ENCODE assay signal across 22 mouse cellular contexts in genomic region chr5:121820657-121821056, GRCm38 (mm10). TPM values are rescaled to one million over a fixed set of nuclear protein-coding genes. Genes with fewer than 3 reads are reported as not detected.
DNase-seq lines count a peak whose midpoint lies in the region; ATAC-seq and TF ChIP-seq lines count a peak whose summit lies in the region.
"Had no signal": no experiment of that assay in that cellular context is flagged by ENCODE, and none has a peak within 500 bp of the region (broad histone marks: within the 10 kb centered on the region; RNA-seq: fewer than 3 reads in every experiment).

No protein-coding gene starts in this region.

- H3K4me2 ChIP-seq in heart, embryonic 11.5 days = no peak overlapping the region
- H3K4me2 ChIP-seq in limb, embryonic 13.5 days (replicated peaks) = no peak overlapping the region
- H3K4me2 ChIP-seq: hindbrain, embryonic 13.5 days; liver, embryonic 15.5 days; lung, embryonic 15.5 days; neural tube, embryonic 15.5 days; stomach, embryonic 15.5 days had no signal

- peak; percentile 26 to 50 for DNase-seq in adrenal gland, adult (ENCODE audit: inconsistent age in 2 of 2, low spot score in 1 of 2)
- no peak for DNase-seq in adrenal gland, adult 18-20 months (ENCODE audit: low spot score in 2 of 2)
- DNase-seq in heart, embryonic 10.5 days (ENCODE audit: low spot score) = no peak
- DNase-seq in limb, embryonic 10.5 days (ENCODE audit: low spot score) = no peak
- DNase-seq in MEL (ENCODE audit: low read depth, low spot score) = no peak
- DNase-seq in embryo, embryonic 10.5 days (ENCODE audit: low spot score) = no peak
- DNase-seq: gastrocnemius, postnatal 25 days; heart, postnatal 4 days; kidney, adult 18-20 months; midbrain, embryonic 14.5 days; retina, postnatal 1 day; right cerebral cortex, postnatal 14 days had no signal

- no peak overlapping the region for H3K9ac ChIP-seq in heart, embryonic 11.5 days (ENCODE audit: low read depth, low read length)
- no peak overlapping the region for H3K9ac ChIP-seq in limb, embryonic 13.5 days
- H3K9ac ChIP-seq in MEL (ENCODE audit: control insufficient read depth, low read depth, low read length, poor library complexity, severe bottlenecking) = no peak overlapping the region
- H3K9ac ChIP-seq: hindbrain, embryonic 13.5 days; liver, embryonic 15.5 days; lung, embryonic 15.5 days; neural tube, embryonic 15.5 days; stomach, embryonic 15.5 days had no signal

- 0 out of 2 replicates have a peak overlapping the region, but pooled peaks have one; percentile 12 for H3K27ac ChIP-seq in heart, embryonic 10.5 days
- H3K27ac ChIP-seq in heart, embryonic 11.5 days (ENCODE audit: low read depth, low read length) = no peak overlapping the region
- H3K27ac ChIP-seq in limb, embryonic 13.5 days = peak overlapping the region; percentile 48; the same call in 1 of the 2 replicates
- no peak overlapping the region for H3K27ac ChIP-seq in limb, embryonic 10.5 days
- H3K27ac ChIP-seq in MEL (ENCODE audit: control insufficient read depth, low read depth, low read length) = no peak overlapping the region
- H3K27ac ChIP-seq: hindbrain, embryonic 13.5 days; kidney, postnatal 0 days; liver, embryonic 15.5 days; lung, embryonic 15.5 days; neural tube, embryonic 15.5 days; stomach, embryonic 15.5 days had no signal

- TF ChIP-seq EP300 in MEL (IDR thresholded peaks at IDR 0.05; ENCODE audit: low read depth in 1 of 2, low read length in 2 of 2) = no peak

- no peak overlapping the region for H3K4me3 ChIP-seq in heart, embryonic 10.5 days
- H3K4me3 ChIP-seq in heart, embryonic 11.5 days (ENCODE audit: low read depth, low read length) = no peak overlapping the region
- no peak overlapping the region for H3K4me3 ChIP-seq in limb, embryonic 13.5 days
- no peak overlapping the region for H3K4me3 ChIP-seq in limb, embryonic 10.5 days
- H3K4me3 ChIP-seq in MEL (ENCODE audit: control insufficient read depth in 1 of 2, insufficient read depth in 1 of 2, low read depth in 2 of 2, low read length in 2 of 2) = no peak overlapping the region
- H3K4me3 ChIP-seq: hindbrain, embryonic 13.5 days; liver, embryonic 15.5 days; lung, embryonic 15.5 days; neural tube, embryonic 15.5 days; stomach, embryonic 15.5 days had no signal

- H3K79me2 ChIP-seq in MEL (ENCODE audit: control insufficient read depth, insufficient read depth, low read length, poor library complexity) = no peaks in the 10 kb centered on the region

- H3K27me3 ChIP-seq in heart, embryonic 10.5 days (ENCODE audit: insufficient read depth, poor library complexity, severe bottlenecking) = no peaks in the 10 kb centered on the region
- H3K27me3 ChIP-seq in heart, embryonic 11.5 days (ENCODE audit: control insufficient read depth, insufficient read depth, low read length) = no peaks in the 10 kb centered on the region
- no peaks in the 10 kb centered on the region for H3K27me3 ChIP-seq in limb, embryonic 13.5 days
- no peaks in the 10 kb centered on the region for H3K27me3 ChIP-seq in limb, embryonic 10.5 days (ENCODE audit: low read depth, poor library complexity, severe bottlenecking)
- no peaks in the 10 kb centered on the region for H3K27me3 ChIP-seq in MEL (ENCODE audit: control insufficient read depth in 1 of 2, insufficient read depth in 2 of 2, low read length in 2 of 2)
- H3K27me3 ChIP-seq: CH12.LX; hindbrain, embryonic 13.5 days; liver, embryonic 15.5 days; lung, embryonic 15.5 days; neural tube, embryonic 15.5 days; stomach, embryonic 15.5 days had no signal

- ATAC-seq in heart, embryonic 11.5 days (replicated peaks; ENCODE audit: insufficient number of reproducible peaks, low FRiP score, low TSS enrichment) = no peak
- ATAC-seq in limb, embryonic 13.5 days (ENCODE audit: low FRiP score, low read depth) = no peak
- ATAC-seq: forebrain, embryonic 14.5 days had no signal

- H3K9me3 ChIP-seq in heart, embryonic 10.5 days = no peaks in the 10 kb centered on the region
- H3K9me3 ChIP-seq in heart, embryonic 11.5 days (replicated peaks; ENCODE audit: control insufficient read depth, low read length) = no peaks in the 10 kb centered on the region
- H3K9me3 ChIP-seq in limb, embryonic 13.5 days = no peaks in the 10 kb centered on the region
- no peaks in the 10 kb centered on the region for H3K9me3 ChIP-seq in limb, embryonic 10.5 days (replicated peaks)
- H3K9me3 ChIP-seq in MEL (replicated peaks; ENCODE audit: insufficient read depth, low read length) = no peaks in the 10 kb centered on the region
- H3K9me3 ChIP-seq: hindbrain, embryonic 13.5 days; liver, embryonic 15.5 days; lung, embryonic 15.5 days; neural tube, embryonic 15.5 days; stomach, embryonic 15.5 days had no signal

- TF ChIP-seq RAD21 in MEL (IDR thresholded peaks at IDR 0.05; ENCODE audit: low read depth, low read length) = no peak

- H3K4me1 ChIP-seq in heart, embryonic 10.5 days = peaks cover 52% of the 10 kb centered on the region
- H3K4me1 ChIP-seq in heart, embryonic 11.5 days (ENCODE audit: control insufficient read depth, insufficient read depth, low read length) = peaks cover 14% of the 10 kb centered on the region
- H3K4me1 ChIP-seq in limb, embryonic 13.5 days = peaks cover 17% of the 10 kb centered on the region
- peaks cover 26% of the 10 kb centered on the region for H3K4me1 ChIP-seq in limb, embryonic 10.5 days
- H3K4me1 ChIP-seq in MEL (ENCODE audit: control insufficient read depth in 1 of 2, insufficient read depth in 2 of 2, low read length in 2 of 2) = no peaks in the 10 kb centered on the region

- no peak for TF ChIP-seq CTCF in MEL (IDR thresholded peaks at IDR 0.05 in 2 of 3, conservative IDR thresholded peaks at IDR 0.05 in 1 of 3; ENCODE audit: control insufficient read depth in 1 of 3, insufficient read depth in 1 of 3, low read depth in 2 of 3, low read length in 3 of 3, poor library complexity in 1 of 3, severe bottlenecking in 1 of 3)

- 48% methylated on average over 3 of the region's 3 CpGs for WGBS in heart, embryonic 10.5 days
- WGBS in heart, embryonic 11.5 days (ENCODE audit: insufficient replicate concordance) = 48% methylated on average over 3 of the region's 3 CpGs
- 88% methylated on average over 3 of the region's 3 CpGs for WGBS in limb, embryonic 13.5 days
- WGBS in limb, embryonic 10.5 days = 88% methylated on average over 3 of the region's 3 CpGs

- TF ChIP-seq POLR2A in MEL (IDR thresholded peaks at IDR 0.05; ENCODE audit: control insufficient read depth in 1 of 2, insufficient read depth in 1 of 2, low read depth in 1 of 2, low read length in 2 of 2, poor library complexity in 1 of 2) = 0 out of 4 replicates have a peak, but pooled peaks of 1 of the 2 experiments have one; percentile 8

- peaks cover 79% of the 10 kb centered on the region for H3K36me3 ChIP-seq in heart, embryonic 10.5 days
- peaks cover 24% of the 10 kb centered on the region for H3K36me3 ChIP-seq in heart, embryonic 11.5 days (ENCODE audit: control insufficient read depth, insufficient read depth, low read length)
- H3K36me3 ChIP-seq in limb, embryonic 13.5 days = peaks cover 84% of the 10 kb centered on the region
- peaks cover 79% of the 10 kb centered on the region for H3K36me3 ChIP-seq in limb, embryonic 10.5 days
- H3K36me3 ChIP-seq in MEL (ENCODE audit: control insufficient read depth in 1 of 2, insufficient read depth in 2 of 2, low read length in 2 of 2) = peaks cover 0 to 11% of the 10 kb centered on the region in 2 experiments

TF ChIP-seq in MEL, 35 proteins besides CTCF, POLR2A, EP300 and RAD21:
- no peak; the same call in 1 of the 2 replicates for TF ChIP-seq POLR2AphosphoS5 (IDR thresholded peaks at IDR 0.05; ENCODE audit: borderline replicate concordance, low read depth, low read length)
- 0 out of 2 replicates have a peak, but pooled peaks have one; percentile 37 for TF ChIP-seq POLR2AphosphoS2 (IDR thresholded peaks at IDR 0.05; ENCODE audit: low read length)
- no peak for TF ChIP-seq NRF1 (IDR thresholded peaks at IDR 0.05; ENCODE audit: insufficient read depth, low read depth, low read length, poor library complexity, severe bottlenecking)

RNA-seq across cellular contexts. Expression of gene Sh2b3, which starts 16.8 kb away (rescaled TPM):
- total RNA-seq in adrenal gland, adult 18-20 months (2021) = 10 to 100 TPM; 28.4 to 29.6 TPM
- polyA plus RNA-seq in heart, embryonic 10.5 days (2016; fragmentation: Nextera tagmentation; extraction: Ambion mirVana) = 15.3 and 18.2 TPM in 2 replicates
- 16.8 and 17.2 TPM in 2 replicates for polyA plus RNA-seq in heart, embryonic 11.5 days (2014; fragmentation: Nextera tagmentation; extraction: Ambion mirVana)
- polyA plus RNA-seq in limb, embryonic 13.5 days (2015; fragmentation: Nextera tagmentation; extraction: Ambion mirVana) = 11.7 and 12.5 TPM in 2 replicates
- polyA plus RNA-seq in limb, embryonic 10.5 days (2016; fragmentation: Nextera tagmentation; extraction: Ambion mirVana) = 10.9 and 11.2 TPM in 2 replicates
- 14.0 and 18.1 TPM in 2 replicates for total RNA-seq in MEL (2012; rRNA removed)
- 10 to 100 TPM in 1 of 2 experiments, not detected in 1; 43.2 TPM for polyA plus RNA-seq in MEL (2012; ENCODE audit: insufficient read depth in 1 of 2, insufficient read length in 2 of 2, low read depth in 1 of 2, low replicate concordance in 2 of 2, missing spikeins in 1 of 2)

RNA-seq across cellular contexts. Expression of gene Pheta1, which starts 28.1 kb away (rescaled TPM):
- total RNA-seq in adrenal gland, adult 18-20 months (2021) = 1 to 10 TPM; 5.1 to 5.4 TPM
- polyA plus RNA-seq in heart, embryonic 10.5 days (2016; fragmentation: Nextera tagmentation; extraction: Ambion mirVana) = 20.1 and 32.4 TPM in 2 replicates
- polyA plus RNA-seq in heart, embryonic 11.5 days (2014; fragmentation: Nextera tagmentation; extraction: Ambion mirVana) = 10.6 and 11.8 TPM in 2 replicates
- polyA plus RNA-seq in limb, embryonic 13.5 days (2015; fragmentation: Nextera tagmentation; extraction: Ambion mirVana) = 38.5 and 43.4 TPM in 2 replicates
- polyA plus RNA-seq in limb, embryonic 10.5 days (2016; fragmentation: Nextera tagmentation; extraction: Ambion mirVana) = 60.2 and 67.0 TPM in 2 replicates
- total RNA-seq in MEL (2012; rRNA removed) = 6.6 and 8.1 TPM in 2 replicates
- 1 to 10 TPM in 1 of 2 experiments, not detected in 1; 8.8 TPM for polyA plus RNA-seq in MEL (2012; ENCODE audit: insufficient read depth in 1 of 2, insufficient read length in 2 of 2, low read depth in 1 of 2, low replicate concordance in 2 of 2, missing spikeins in 1 of 2)

Comparison
In these comparisons a context has a peak if more than half of its experiments do, and no peak if none do; other contexts are left out.
1. DNase-seq: peak in adrenal gland, adult (2 of 2); none in adrenal gland, adult 18-20 months (0 of 2), heart, embryonic 10.5 days (single experiment), limb, embryonic 10.5 days (single experiment), MEL (single experiment) and embryo, embryonic 10.5 days (single experiment).
2. H3K27ac ChIP-seq: peak in heart, embryonic 10.5 days (single experiment) and limb, embryonic 13.5 days (single experiment); none in heart, embryonic 11.5 days (single experiment), limb, embryonic 10.5 days (single experiment) and MEL (single experiment).